Mouse (Mus musculus): ENCODE data around the gene Cd24a. TPM values are rescaled to one million over a fixed set of nuclear protein-coding genes. Genes with fewer than 3 reads are reported as not detected.

Cd24a gene
- total and polyA plus RNA-seq, 2 experiments from 2014 or later, result 326 to 609 TPM

DNA sequence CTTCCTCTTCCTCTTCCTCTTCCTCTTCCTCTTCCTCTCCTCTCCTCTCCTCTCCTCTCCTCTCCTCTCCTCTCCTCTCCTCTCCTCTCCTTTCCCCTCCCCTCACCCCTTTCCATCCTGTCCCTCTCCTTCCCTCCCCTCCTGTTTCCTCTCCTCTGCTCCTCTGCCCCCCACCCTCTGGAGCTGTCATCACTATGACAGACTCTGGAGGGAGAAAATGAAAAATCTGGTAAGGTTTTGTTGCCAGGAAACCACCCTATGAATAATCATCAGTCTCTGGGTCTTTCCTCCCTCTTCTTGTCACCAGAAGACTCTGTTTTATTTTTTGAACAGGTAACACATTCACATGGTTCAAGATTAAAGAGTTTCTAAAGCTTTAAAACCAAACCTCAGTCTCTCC lies 53.0 kb downstream of the Cd24a start:
- DNase-seq (ENCODE audit: low spot score) (no peak), ATAC-seq (ENCODE audit: low FRiP score) (no peak)
- Histone ChIP-seq H3K27me3 (ENCODE audit: insufficient read depth, low read length) (no peaks in the 10 kb centered on the region), H3K9ac (replicated peaks; ENCODE audit: low read length, poor library complexity, severe bottlenecking) (no peak overlapping the region), H3K4me2 (ENCODE audit: low read depth, low read length, poor library complexity, severe bottlenecking) (no peak overlapping the region), H3K4me3 (ENCODE audit: low read depth, low read length) (no peak overlapping the region), H3K36me3 (ENCODE audit: insufficient read depth, low read length) (no peaks in the 10 kb centered on the region), H3K9me3 (ENCODE audit: low read length) (no peaks in the 10 kb centered on the region), H3K4me1 (ENCODE audit: insufficient read depth, low read length) (no peaks in the 10 kb centered on the region), H3K27ac (ENCODE audit: low read depth, low read length) (no peak overlapping the region)
- TF ChIP-seq CTCF (IDR thresholded peaks at IDR 0.05), result no peak

DNA sequence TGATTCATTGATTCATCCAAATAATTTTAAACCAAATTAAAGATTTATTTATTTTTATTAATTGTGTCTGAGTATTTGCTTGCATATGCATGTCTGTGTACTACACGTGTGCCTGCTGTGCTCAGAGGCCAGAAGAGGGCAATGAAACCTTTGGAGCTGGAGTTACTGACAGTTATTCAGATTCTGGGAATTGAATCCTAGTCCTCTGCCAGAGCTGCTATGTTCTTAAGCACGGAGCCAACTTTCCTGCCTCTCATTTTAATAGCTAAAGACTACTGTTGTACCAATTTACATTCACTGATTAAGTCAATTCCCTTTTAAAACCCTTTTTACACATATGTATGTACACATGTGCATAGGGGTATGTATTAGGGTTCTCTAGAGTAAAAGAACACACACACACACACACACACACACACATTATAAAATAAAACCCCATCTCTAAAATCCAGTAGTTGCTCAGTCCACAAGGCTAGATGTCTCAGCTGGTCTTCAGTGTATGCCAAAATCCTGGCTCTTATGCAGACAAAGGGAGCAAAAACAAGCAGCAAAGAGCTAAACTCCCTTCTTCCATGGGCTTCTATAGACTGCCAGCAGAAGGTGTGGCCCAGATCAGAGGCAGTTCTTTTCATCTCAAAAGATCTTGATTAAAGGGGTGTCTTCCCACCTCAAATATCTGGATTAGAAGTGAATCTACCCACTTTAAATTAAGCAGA lies 53.7 kb downstream of the Cd24a start:
- Histone ChIP-seq H3K4me1 (ENCODE audit: insufficient read depth, low read length) (no peaks in the 10 kb centered on the region), H3K9ac (replicated peaks; ENCODE audit: low read length, poor library complexity, severe bottlenecking) (no peak overlapping the region), H3K36me3 (ENCODE audit: insufficient read depth, low read length) (no peaks in the 10 kb centered on the region), H3K9me3 (ENCODE audit: low read length) (no peaks in the 10 kb centered on the region), H3K27ac (ENCODE audit: low read depth, low read length) (no peak overlapping the region), H3K4me2 (ENCODE audit: low read depth, low read length, poor library complexity, severe bottlenecking) (no peak overlapping the region), H3K4me3 (ENCODE audit: low read depth, low read length) (no peak overlapping the region), H3K27me3 (ENCODE audit: insufficient read depth, low read length) (no peaks in the 10 kb centered on the region)
- WGBS, result 55% methylated on average over 2 of the region's 2 CpGs
- ATAC-seq (ENCODE audit: low FRiP score) (no peak), DNase-seq (ENCODE audit: low spot score) (no peak)
- no peak for TF ChIP-seq CTCF (IDR thresholded peaks at IDR 0.05)

DNA sequence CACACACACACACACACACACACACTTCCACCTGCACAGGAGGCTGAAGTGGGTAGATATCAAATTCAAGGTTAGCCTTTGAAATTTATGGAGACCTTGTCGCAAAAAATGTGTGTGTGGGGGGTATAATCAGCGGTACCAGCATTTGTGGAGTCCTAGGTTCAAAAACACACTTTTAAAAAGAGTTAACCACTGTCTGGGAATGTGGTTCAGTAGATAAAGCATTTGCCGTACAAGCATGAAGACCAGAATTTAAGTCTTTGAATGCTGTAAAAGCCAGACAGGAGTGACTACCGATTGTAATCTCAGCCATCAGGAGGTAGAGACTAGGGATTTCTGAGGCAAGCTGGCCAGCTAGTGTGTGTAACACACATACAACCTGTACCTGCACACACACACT lies 55.0 kb downstream of the Cd24a start:
- Histone ChIP-seq H3K9me3 (ENCODE audit: low read length) (no peaks in the 10 kb centered on the region), H3K36me3 (ENCODE audit: insufficient read depth, low read length) (no peaks in the 10 kb centered on the region), H3K4me3 (ENCODE audit: low read depth, low read length) (no peak overlapping the region), H3K4me2 (ENCODE audit: low read depth, low read length, poor library complexity, severe bottlenecking) (no peak overlapping the region), H3K27me3 (ENCODE audit: insufficient read depth, low read length) (no peaks in the 10 kb centered on the region), H3K27ac (ENCODE audit: low read depth, low read length) (no peak overlapping the region), H3K9ac (replicated peaks; ENCODE audit: low read length, poor library complexity, severe bottlenecking) (no peak overlapping the region), H3K4me1 (ENCODE audit: insufficient read depth, low read length) (no peaks in the 10 kb centered on the region)
- WGBS, result 90% methylated on average over 4 of the region's 4 CpGs
- no peak for ATAC-seq (ENCODE audit: low FRiP score)
- DNase-seq (ENCODE audit: low spot score), result no peak
- no peak for TF ChIP-seq CTCF (IDR thresholded peaks at IDR 0.05)

Other genes starting within 250 kb of the Cd24a start
- 10.1 and 10.8 TPM in 2 replicates for gene Bend3, start 99.5 kb upstream of the Cd24a start, total RNA-seq (2014; rRNA removed)
- gene Bend3, start 99.5 kb upstream of the Cd24a start, polyA plus RNA-seq (2015; fragmentation: Nextera tagmentation; extraction: Ambion mirVana), result 2.0 and 3.0 TPM in 2 replicates
- 37.0 and 49.6 TPM in 2 replicates for gene Gm9803, start 54.2 kb upstream of the Cd24a start, total RNA-seq (2014; rRNA removed)
- gene Gm9803, start 54.2 kb upstream of the Cd24a start, polyA plus RNA-seq (2015; fragmentation: Nextera tagmentation; extraction: Ambion mirVana), result 20.8 and 21.9 TPM in 2 replicates
- 29.6 and 61.6 TPM in 2 replicates for gene 1700021F05Rik, start 37.3 kb upstream of the Cd24a start, total RNA-seq (2014; rRNA removed)
- 71.6 and 73.4 TPM in 2 replicates for gene 1700021F05Rik, start 37.3 kb upstream of the Cd24a start, polyA plus RNA-seq (2015; fragmentation: Nextera tagmentation; extraction: Ambion mirVana)

Data from midbrain, postnatal 0 days (tissue).